Mouse (Mus musculus) ES-E14 (cell line): ENCODE measurements around the gene Pan2. TPM values are rescaled to one million over a fixed set of nuclear protein-coding genes. Genes with fewer than 3 reads are reported as not detected.
"Not testable (repeated sequence)": the region's sequence is repeated elsewhere in the genome, so short reads cannot be mapped to it uniquely, and the experiment has no call there.

Source experiments
- DNase-seq: peaks from one replicate; pipeline ENCODE4 v3.0.0-alpha.2; 2013; ENCODE audit warnings: low read depth, low spot score
- H3K27ac ChIP-seq: 2 replicates; pipeline ENCODE4 v1.5.1; 2012; ENCODE audit warnings: low read depth, mild to moderate bottlenecking, low read length, moderate library complexity, mixed read lengths; ENCODE audit not compliant: poor library complexity, insufficient read depth, severe bottlenecking
- H3K36me3 ChIP-seq: 2 replicates; pipeline ENCODE4 v1.6.1; 2012; ENCODE audit warnings: mild to moderate bottlenecking, low read length, moderate library complexity, mixed read lengths; ENCODE audit not compliant: control insufficient read depth, poor library complexity, insufficient read depth, severe bottlenecking
- H3K4me1 ChIP-seq, 2 experiments: fragments of 150-350 bp in 1 of 2; sonication (generic) in 1 of 2; 2 replicates each; pipeline ENCODE4 v1.6.1; 2012; ENCODE audit warnings: low read length in 2 of 2, mild to moderate bottlenecking in 1 of 2, mixed read lengths in 1 of 2; ENCODE audit not compliant: control insufficient read depth in 2 of 2, insufficient read depth in 2 of 2, poor library complexity in 1 of 2
- H3K4me3 ChIP-seq, 2 experiments: fragments of 150-350 bp in 1 of 2; sonication (generic) in 1 of 2; 2 replicates each; pipeline ENCODE4 v1.5.1; 2012; ENCODE audit warnings: low read length in 2 of 2, low read depth in 1 of 2, mild to moderate bottlenecking in 1 of 2, mixed read lengths in 1 of 2; ENCODE audit not compliant: insufficient read depth in 1 of 2, poor library complexity in 1 of 2, severe bottlenecking in 1 of 2
- H3K9ac ChIP-seq: 2 replicates; pipeline ENCODE4 v1.6.1; 2012; ENCODE audit warnings: low read depth, mild to moderate bottlenecking, low read length, mixed read lengths; ENCODE audit not compliant: poor library complexity, insufficient read depth, severe bottlenecking
- H3K9me3 ChIP-seq: fragments of 150-350 bp; sonication (generic); 2 replicates; pipeline ENCODE4 v1.6.1; 2012; ENCODE audit warnings: low read depth, mild to moderate bottlenecking, low read length; ENCODE audit not compliant: control insufficient read depth, insufficient read depth
- CHD2 ChIP-seq: IDR thresholded peaks from 2 replicates; pipeline ENCODE4 v1.6.1; 2014; ENCODE audit warnings: mild to moderate bottlenecking, low read depth, low read length, inconsistent platforms
- HCFC1 ChIP-seq: IDR thresholded peaks from 2 replicates; pipeline ENCODE4 v1.6.1; 2012; ENCODE audit warnings: low read length, inconsistent platforms, borderline replicate concordance; ENCODE audit not compliant: insufficient read depth
- MAFK ChIP-seq: IDR thresholded peaks from 2 replicates; pipeline ENCODE4 v1.6.1; 2014; ENCODE audit warnings: mild to moderate bottlenecking, low read depth, low read length, inconsistent platforms; ENCODE audit not compliant: insufficient read depth
- ZC3H11A ChIP-seq: IDR thresholded peaks from 2 replicates; pipeline ENCODE4 v1.6.1; 2012; ENCODE audit warnings: low read depth, mild to moderate bottlenecking, inconsistent platforms, low read length, borderline replicate concordance
- ZNF384 ChIP-seq: IDR thresholded peaks from 2 replicates; pipeline ENCODE4 v1.6.1; 2012; ENCODE audit warnings: low read depth, low read length, inconsistent platforms
- in situ Hi-C, 2 experiments: fragments of 600-800 bp; cut with MboI; formaldehyde crosslinking; loops; one replicate each; pipeline ENCODE4 v1.15.1; 2025; ENCODE audit warnings: low sequenced_read_pairs in 2 of 2, inconsistent platforms in 1 of 2; ENCODE audit not compliant: unreplicated experiment in 2 of 2
- total RNA-seq: library from RNA; depleted of rRNA; stranded (reverse); fragments of 300-350 nt; gene quantifications from 2 replicates; pipeline ENCODE4 v1.2.3, GENCODE M21; 2012

Gene Pan2
- total RNA-seq, 1 experiment = 21.9 TPM

DNA sequence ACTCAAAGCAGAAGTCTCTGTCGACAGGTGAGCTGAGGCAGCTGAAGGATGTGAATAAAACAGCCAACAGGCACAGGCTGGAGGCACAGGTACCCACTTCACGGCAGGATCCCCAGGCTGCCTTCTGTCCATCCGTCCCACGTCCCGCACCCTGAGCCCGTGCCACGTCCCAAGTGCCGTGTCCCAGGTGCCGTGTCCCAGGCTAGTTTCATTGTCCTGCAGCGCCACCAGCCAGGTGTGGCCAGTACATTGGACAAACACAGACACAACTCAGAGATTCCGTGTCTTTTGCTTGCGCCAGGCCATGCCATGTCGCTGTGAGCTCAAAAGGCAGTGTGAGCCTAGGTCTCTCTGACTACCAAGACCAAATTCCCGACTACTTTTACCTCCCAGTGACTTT lies 21.5 kb upstream of the Pan2 start:
- TF ChIP-seq MAFK = no peak
- TF ChIP-seq CHD2 = no peak
- TF ChIP-seq ZNF384 = no peak
- no peak for TF ChIP-seq ZC3H11A
- TF ChIP-seq HCFC1 = no peak
- peaks cover 31% of the 10 kb centered on the region for H3K36me3 ChIP-seq

DNA sequence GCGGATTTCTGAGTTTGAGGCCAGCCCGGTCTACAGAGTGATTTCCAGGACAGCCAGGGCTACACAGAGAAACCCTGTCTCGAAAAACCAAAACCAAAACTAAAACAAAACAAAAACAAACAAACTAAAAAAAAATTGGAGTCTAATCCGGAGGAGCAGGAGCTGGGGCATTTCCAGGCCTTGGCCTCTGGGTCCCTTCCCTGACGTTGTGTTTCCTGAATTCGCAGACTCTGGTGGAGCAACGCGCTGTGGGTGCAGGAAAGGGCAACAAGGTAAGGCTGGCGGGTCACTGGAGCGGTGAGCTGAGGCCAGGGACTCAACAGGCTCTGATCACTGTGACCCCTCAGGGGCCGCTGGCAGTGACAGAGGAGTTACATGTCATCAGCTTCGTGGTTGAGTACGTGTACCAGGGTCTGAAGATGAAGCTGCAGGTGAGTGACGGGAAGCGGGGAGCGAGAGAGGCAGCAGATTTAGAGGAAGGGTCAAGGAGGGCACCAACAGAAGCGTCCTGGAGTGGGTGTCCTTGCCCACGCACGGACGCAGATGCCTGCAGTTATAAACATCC lies 20.2 kb upstream of the Pan2 start:
- in situ Hi-C loops = no loop called here
- Histone ChIP-seq H3K4me1 (peaks cover 2 to 11% of the 10 kb centered on the region in 2 experiments; a peak in 2 of 4 replicates), H3K36me3 (peaks cover 30% of the 10 kb centered on the region), H3K9ac (peak overlapping the region; percentile 52; the same call in 1 of the 2 replicates), H3K9me3 (no peaks in the 10 kb centered on the region), H3K4me3 (peak overlapping the region; percentile 26 to 52; a peak in 3 of 4 replicates), H3K27ac (no peak overlapping the region)
- no peak for TF ChIP-seq ZC3H11A
- no peak for TF ChIP-seq CHD2
- TF ChIP-seq ZNF384 = no peak
- no peak for TF ChIP-seq MAFK
- TF ChIP-seq HCFC1 = no peak
- no peak for DNase-seq

More for the DNA sequence above, 21.5 kb upstream of the Pan2 start:
- peak overlapping the region; percentile 26; the same call in 1 of the 2 replicates for H3K9ac ChIP-seq
- H3K27ac ChIP-seq = no peak overlapping the region
- in situ Hi-C loops = no loop called here
- peaks cover 2 to 11% of the 10 kb centered on the region in 2 experiments; a peak in 2 of 4 replicates for H3K4me1 ChIP-seq
- no peak overlapping the region for H3K4me3 ChIP-seq
- no peaks in the 10 kb centered on the region for H3K9me3 ChIP-seq
- DNase-seq = no peak

- in situ Hi-C loops = no loop called here
- Histone ChIP-seq H3K36me3 (peaks cover 26% of the 10 kb centered on the region), H3K4me3 (peak overlapping the region; percentile 31 to 52; a peak in 3 of 4 replicates), H3K9ac (peak overlapping the region; percentile 3; the same call in 1 of the 2 replicates), H3K9me3 (no peaks in the 10 kb centered on the region), H3K4me1 (peaks cover 2 to 11% of the 10 kb centered on the region in 2 experiments; a peak in 2 of 4 replicates), H3K27ac (no peak overlapping the region)
- TF ChIP-seq ZNF384 = peak; percentile 82
- no peak for TF ChIP-seq CHD2
- TF ChIP-seq HCFC1 = no peak
- no peak for TF ChIP-seq MAFK
- TF ChIP-seq ZC3H11A = peak; percentile 9; the same call in 1 of the 2 replicates
- peak; percentile 87 for DNase-seq
These were observed 19.2 kb upstream of the Pan2 start for GRCm38 (mm10) chr10:128283604-128284579.

DNA sequence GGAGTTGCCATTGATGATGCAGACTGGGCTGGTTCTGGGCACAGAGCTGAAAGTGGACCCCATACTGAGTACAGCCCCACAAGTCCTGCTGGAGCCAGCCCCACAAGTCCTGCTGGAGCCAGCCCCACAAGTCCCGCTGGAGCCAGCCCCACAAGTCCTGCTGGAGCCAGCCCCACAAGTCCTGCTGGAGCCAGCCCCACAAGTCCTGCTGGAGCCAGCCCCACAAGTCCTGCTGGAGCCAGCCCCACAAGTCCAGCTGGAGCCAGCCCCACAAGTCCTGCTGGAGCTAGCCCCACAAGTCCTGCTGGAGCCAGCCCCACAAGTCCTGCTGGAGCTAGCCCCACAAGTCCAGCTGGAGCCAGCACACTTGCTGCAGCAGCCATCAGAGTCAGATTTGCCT lies 12.5 kb upstream of the Pan2 start:
- DNase-seq, in situ Hi-C loops: not testable (repeated sequence)

More for the DNA sequence above, 12.5 kb upstream of the Pan2 start:
- H3K4me3 ChIP-seq, H3K9me3 ChIP-seq, H3K4me1 ChIP-seq, H3K9ac ChIP-seq, H3K36me3 ChIP-seq: not testable (repeated sequence)
- H3K27ac ChIP-seq = 0 out of 2 replicates have a peak overlapping the region, but pooled peaks have one; percentile 26
